18 mouse cellular contexts compared by ENCODE assay signal in genomic region chr2:24472111-24472510, GRCm38 (mm10). TPM values are rescaled to one million over a fixed set of nuclear protein-coding genes. Genes with fewer than 3 reads are reported as not detected.
A peak's percentile ranks its signal among the peaks of the same experiment; 100 is the strongest.
DNase-seq lines count a peak whose midpoint lies in the region; ATAC-seq and TF ChIP-seq lines count a peak whose summit lies in the region.
"Had no signal": no experiment of that assay in that cellular context is flagged by ENCODE, and none has a peak within 500 bp of the region (broad histone marks: within the 10 kb centered on the region; RNA-seq: fewer than 3 reads in every experiment).

No protein-coding gene starts in this region.

- H3K4me3 ChIP-seq in kidney, postnatal 0 days (replicated peaks; ENCODE audit: low read depth, low read length) = peak overlapping the region; percentile 75
- H3K4me3 ChIP-seq in hindbrain, embryonic 12.5 days = peak overlapping the region; percentile 1; the same call in 1 of the 2 replicates
- peak overlapping the region; percentile 50 for H3K4me3 ChIP-seq in neural tube, embryonic 13.5 days
- no peak overlapping the region for H3K4me3 ChIP-seq in cerebellum, adult 2 months (replicated peaks; ENCODE audit: insufficient read depth, low read depth, low read length)
- H3K4me3 ChIP-seq: embryonic facial prominence, embryonic 13.5 days; heart, embryonic 15.5 days; limb, embryonic 12.5 days; midbrain, embryonic 12.5 days had no signal

- H3K4me1 ChIP-seq in kidney, postnatal 0 days (replicated peaks; ENCODE audit: insufficient read depth, low read length) = peaks cover 24% of the 10 kb centered on the region
- H3K4me1 ChIP-seq in hindbrain, embryonic 12.5 days = peaks cover 10% of the 10 kb centered on the region; the same call in 1 of the 2 replicates
- peaks cover 42% of the 10 kb centered on the region for H3K4me1 ChIP-seq in neural tube, embryonic 13.5 days (replicated peaks)
- H3K4me1 ChIP-seq in cerebellum, adult 2 months (ENCODE audit: control insufficient read depth, insufficient read depth, low read length) = no peaks in the 10 kb centered on the region

- ATAC-seq in kidney, postnatal 0 days (replicated peaks; ENCODE audit: low FRiP score, low read depth) = no peak
- no peak for ATAC-seq in hindbrain, embryonic 12.5 days (ENCODE audit: low FRiP score)
- no peak for ATAC-seq in neural tube, embryonic 13.5 days (ENCODE audit: low read depth)

- H3K27ac ChIP-seq in kidney, postnatal 0 days = peak overlapping the region; percentile 39; the same call in 1 of the 2 replicates
- no peak overlapping the region for H3K27ac ChIP-seq in hindbrain, embryonic 12.5 days
- peak overlapping the region; percentile 46; the same call in 1 of the 2 replicates for H3K27ac ChIP-seq in neural tube, embryonic 13.5 days (replicated peaks)
- no peak overlapping the region for H3K27ac ChIP-seq in cerebellum, adult 2 months (ENCODE audit: insufficient read depth, low read length)
- H3K27ac ChIP-seq: embryonic facial prominence, embryonic 13.5 days; heart, embryonic 15.5 days; limb, embryonic 12.5 days; liver, embryonic 14.5 days; midbrain, embryonic 12.5 days had no signal

- H3K9ac ChIP-seq in kidney, postnatal 0 days (ENCODE audit: low read depth, low read length) = peak overlapping the region; percentile 49; the same call in 1 of the 2 replicates
- no peak overlapping the region for H3K9ac ChIP-seq in hindbrain, embryonic 12.5 days
- peak overlapping the region; percentile 79 for H3K9ac ChIP-seq in neural tube, embryonic 13.5 days
- H3K9ac ChIP-seq: embryonic facial prominence, embryonic 13.5 days; heart, embryonic 15.5 days; limb, embryonic 12.5 days; liver, embryonic 14.5 days; midbrain, embryonic 12.5 days had no signal

- TF ChIP-seq POLR2A in cerebellum, adult 2 months (IDR thresholded peaks at IDR 0.05; ENCODE audit: borderline replicate concordance, insufficient read depth, low read length) = no peak

- no peak for TF ChIP-seq CTCF in kidney, postnatal 0 days (IDR thresholded peaks at IDR 0.05; ENCODE audit: low read depth)
- no peak for TF ChIP-seq CTCF in cerebellum, adult 2 months (IDR thresholded peaks at IDR 0.05; ENCODE audit: borderline replicate concordance, insufficient read depth, low read depth, low read length)

- 8% methylated on average over 7 of the region's 7 CpGs for WGBS in kidney, postnatal 0 days
- WGBS in hindbrain, embryonic 12.5 days = 3% methylated on average over 7 of the region's 7 CpGs
- WGBS in neural tube, embryonic 13.5 days = 3% methylated on average over 7 of the region's 7 CpGs
- WGBS in cerebellum, adult 2 months = 27% methylated on average over 7 of the region's 7 CpGs

- DNase-seq in embryo, embryonic 10.5 days (ENCODE audit: low spot score) = peak; percentile 49
- DNase-seq in embryo, embryonic 10 days (ENCODE audit: low spot score) = no peak
- no peak for DNase-seq in kidney, postnatal 0 days (ENCODE audit: low spot score)
- no peak for DNase-seq in kidney, adult 8-10 months
- no peak for DNase-seq in cerebellum, adult 2 months
- no peak for DNase-seq in MN1 (ENCODE audit: low spot score)
- DNase-seq: adrenal gland, postnatal 14 days; layer of hippocampus, postnatal 36 days; right cerebral cortex, adult 18-20 months; thymus, postnatal 36 days had no signal

- H3K4me2 ChIP-seq in kidney, postnatal 0 days (ENCODE audit: low read length) = peak overlapping the region; percentile 57
- no peak overlapping the region; the same call in 1 of the 2 replicates for H3K4me2 ChIP-seq in hindbrain, embryonic 12.5 days (replicated peaks)
- peak overlapping the region; percentile 55 for H3K4me2 ChIP-seq in neural tube, embryonic 13.5 days
- H3K4me2 ChIP-seq: embryonic facial prominence, embryonic 13.5 days; heart, embryonic 15.5 days; limb, embryonic 12.5 days had no signal

- no peaks in the 10 kb centered on the region for H3K36me3 ChIP-seq in kidney, postnatal 0 days (ENCODE audit: insufficient read depth, low read length)
- no peaks in the 10 kb centered on the region for H3K36me3 ChIP-seq in hindbrain, embryonic 12.5 days
- H3K36me3 ChIP-seq in neural tube, embryonic 13.5 days = no peaks in the 10 kb centered on the region
- H3K36me3 ChIP-seq: embryonic facial prominence, embryonic 13.5 days; heart, embryonic 15.5 days; limb, embryonic 12.5 days; midbrain, embryonic 12.5 days had no signal

- H3K9me3 ChIP-seq in kidney, postnatal 0 days (replicated peaks; ENCODE audit: low read length) = no peaks in the 10 kb centered on the region
- no peaks in the 10 kb centered on the region for H3K9me3 ChIP-seq in hindbrain, embryonic 12.5 days (replicated peaks)
- H3K9me3 ChIP-seq in neural tube, embryonic 13.5 days = no peaks in the 10 kb centered on the region
- H3K9me3 ChIP-seq: embryonic facial prominence, embryonic 13.5 days; heart, embryonic 15.5 days; limb, embryonic 12.5 days; midbrain, embryonic 12.5 days had no signal

- H3K27me3 ChIP-seq in kidney, postnatal 0 days (ENCODE audit: insufficient read depth, low read length) = peaks cover 8% of the 10 kb centered on the region; the same call in 1 of the 2 replicates
- H3K27me3 ChIP-seq in hindbrain, embryonic 12.5 days = peaks cover 62% of the 10 kb centered on the region
- H3K27me3 ChIP-seq in neural tube, embryonic 13.5 days = peaks cover 81% of the 10 kb centered on the region
- peaks cover 3% of the 10 kb centered on the region; the same call in 1 of the 2 replicates for H3K27me3 ChIP-seq in cerebellum, adult 2 months (ENCODE audit: control insufficient read depth, insufficient read depth, low read length)

RNA-seq across cellular contexts. Expression of gene Pax8, which starts 3.3 kb away (rescaled TPM):
- polyA plus RNA-seq in kidney, postnatal 0 days (2015; fragmentation: Nextera tagmentation; extraction: Ambion mirVana) = 116 and 120 TPM in 2 replicates
- polyA plus RNA-seq in hindbrain, embryonic 12.5 days (2016; fragmentation: Nextera tagmentation; extraction: Ambion mirVana) = 27.1 and 39.0 TPM in 2 replicates
- polyA plus RNA-seq in neural tube, embryonic 13.5 days (2015; fragmentation: Nextera tagmentation; extraction: Ambion mirVana) = 53.2 and 58.0 TPM in 2 replicates
- polyA plus RNA-seq in cerebellum, adult 2 months (2012; rRNA removed) = 2.9 and 3.6 TPM in 2 replicates
- polyA plus RNA-seq: heart, embryonic 15.5 days; limb, embryonic 12.5 days; spleen, adult 2 months had no signal

Comparison
In these comparisons a context has a peak if more than half of its experiments do, and no peak if none do; other contexts are left out.
1. H3K27ac ChIP-seq: peak in kidney, postnatal 0 days (single experiment) and neural tube, embryonic 13.5 days (single experiment); none in hindbrain, embryonic 12.5 days (single experiment) and cerebellum, adult 2 months (single experiment).